ENCODE assay signal across 19 mouse cellular contexts in the genomic region with DNA sequence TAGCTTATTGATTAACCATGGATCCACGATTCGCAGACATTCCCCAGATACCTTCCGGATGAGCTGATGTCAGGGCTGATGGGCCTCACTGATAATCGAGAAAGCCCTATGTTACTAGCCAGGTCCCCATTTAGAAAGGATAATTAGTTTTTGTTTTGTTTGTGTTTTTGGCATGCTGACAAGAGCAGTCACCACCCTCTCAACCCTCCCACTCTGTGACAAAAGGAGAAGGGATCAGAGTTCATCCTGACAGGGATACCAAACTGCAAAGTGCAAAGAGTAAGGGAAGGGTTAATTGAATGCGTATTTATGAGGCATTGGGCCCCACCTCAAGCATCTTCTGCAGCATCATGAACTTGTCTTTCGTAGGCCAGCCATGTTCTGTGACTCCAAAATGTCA.
A peak's percentile ranks its signal among the peaks of the same experiment; 100 is the strongest.
DNase-seq lines count a peak whose midpoint lies in the region; ATAC-seq and TF ChIP-seq lines count a peak whose summit lies in the region.
"Had no signal": no experiment of that assay in that cellular context is flagged by ENCODE, and none has a peak within 500 bp of the region (broad histone marks: within the 10 kb centered on the region; RNA-seq: fewer than 3 reads in every experiment).

No protein-coding gene starts in this region.

- H3K9me3 ChIP-seq in heart, embryonic 12.5 days (replicated peaks), result no peaks in the 10 kb centered on the region
- H3K9me3 ChIP-seq in heart, embryonic 11.5 days (replicated peaks; ENCODE audit: control insufficient read depth, low read length), result no peaks in the 10 kb centered on the region
- no peaks in the 10 kb centered on the region for H3K9me3 ChIP-seq in midbrain, embryonic 12.5 days
- no peaks in the 10 kb centered on the region for H3K9me3 ChIP-seq in midbrain, embryonic 13.5 days
- H3K9me3 ChIP-seq: forebrain, embryonic 13.5 days; liver, embryonic 13.5 days had no signal

- H3K27me3 ChIP-seq in heart, embryonic 12.5 days (replicated peaks), result no peaks in the 10 kb centered on the region
- no peaks in the 10 kb centered on the region for H3K27me3 ChIP-seq in heart, embryonic 11.5 days (ENCODE audit: control insufficient read depth, insufficient read depth, low read length)
- H3K27me3 ChIP-seq in kidney, adult 2 months (replicated peaks; ENCODE audit: control insufficient read depth, insufficient read depth, low read length), result no peaks in the 10 kb centered on the region
- no peaks in the 10 kb centered on the region for H3K27me3 ChIP-seq in midbrain, embryonic 12.5 days
- H3K27me3 ChIP-seq in midbrain, embryonic 13.5 days, result no peaks in the 10 kb centered on the region
- no peaks in the 10 kb centered on the region for H3K27me3 ChIP-seq in cerebellum, adult 2 months (ENCODE audit: control insufficient read depth, insufficient read depth, low read length)
- H3K27me3 ChIP-seq: forebrain, embryonic 13.5 days; liver, embryonic 13.5 days had no signal

- 64% methylated on average over 6 of the region's 6 CpGs for WGBS in heart, embryonic 12.5 days
- WGBS in heart, embryonic 11.5 days (ENCODE audit: insufficient replicate concordance), result 70% methylated on average over 6 of the region's 6 CpGs
- 45% methylated on average over 6 of the region's 6 CpGs for WGBS in kidney, adult 2 months
- 69% methylated on average over 6 of the region's 6 CpGs for WGBS in midbrain, embryonic 12.5 days
- 62% methylated on average over 6 of the region's 6 CpGs for WGBS in midbrain, embryonic 13.5 days
- WGBS in cerebellum, adult 2 months, result 75% methylated on average over 6 of the region's 6 CpGs

- peak; percentile 52 for DNase-seq in kidney, adult 2 months
- no peak for DNase-seq in kidney, postnatal 14 days
- DNase-seq in spleen, postnatal 4 days (ENCODE audit: low spot score in 2 of 2), result no peak
- DNase-seq in cerebellum, adult 2 months, result no peak
- DNase-seq: cerebellum, postnatal 10 days; embryo, embryonic 11 days; gastrocnemius, postnatal 14 days; left cerebral cortex, postnatal 4 days; liver, embryonic 13.5 days; right cerebral cortex, postnatal 25 days; thymus, postnatal 14 days had no signal

- TF ChIP-seq POLR2A in kidney, adult 2 months (IDR thresholded peaks at IDR 0.05; ENCODE audit: low read depth, low read length), result no peak
- TF ChIP-seq POLR2A in cerebellum, adult 2 months (IDR thresholded peaks at IDR 0.05; ENCODE audit: borderline replicate concordance, insufficient read depth, low read length), result no peak

- peaks cover 32% of the 10 kb centered on the region for H3K4me1 ChIP-seq in heart, embryonic 12.5 days (replicated peaks)
- peaks cover 22% of the 10 kb centered on the region for H3K4me1 ChIP-seq in heart, embryonic 11.5 days (ENCODE audit: control insufficient read depth, insufficient read depth, low read length)
- no peaks in the 10 kb centered on the region for H3K4me1 ChIP-seq in kidney, adult 2 months (ENCODE audit: control insufficient read depth, insufficient read depth, low read length)
- H3K4me1 ChIP-seq in midbrain, embryonic 12.5 days, result peaks cover 20% of the 10 kb centered on the region
- peaks cover 74% of the 10 kb centered on the region for H3K4me1 ChIP-seq in midbrain, embryonic 13.5 days (replicated peaks)
- H3K4me1 ChIP-seq in cerebellum, adult 2 months (ENCODE audit: control insufficient read depth, insufficient read depth, low read length), result no peaks in the 10 kb centered on the region

- H3K4me2 ChIP-seq in heart, embryonic 12.5 days, result no peak overlapping the region
- H3K4me2 ChIP-seq in heart, embryonic 11.5 days, result no peak overlapping the region
- H3K4me2 ChIP-seq in midbrain, embryonic 12.5 days (replicated peaks), result no peak overlapping the region
- H3K4me2 ChIP-seq in midbrain, embryonic 13.5 days (replicated peaks), result no peak overlapping the region
- H3K4me2 ChIP-seq: forebrain, embryonic 13.5 days; liver, embryonic 13.5 days had no signal

- H3K9ac ChIP-seq in heart, embryonic 12.5 days, result no peak overlapping the region
- no peak overlapping the region for H3K9ac ChIP-seq in heart, embryonic 11.5 days (ENCODE audit: low read depth, low read length)
- H3K9ac ChIP-seq in midbrain, embryonic 12.5 days (replicated peaks), result no peak overlapping the region
- H3K9ac ChIP-seq in midbrain, embryonic 13.5 days (replicated peaks), result no peak overlapping the region
- H3K9ac ChIP-seq: forebrain, embryonic 13.5 days; liver, embryonic 13.5 days had no signal

- ATAC-seq in heart, embryonic 12.5 days (ENCODE audit: insufficient number of reproducible peaks, low FRiP score), result no peak
- no peak for ATAC-seq in heart, embryonic 11.5 days (replicated peaks; ENCODE audit: insufficient number of reproducible peaks, low FRiP score, low TSS enrichment)
- ATAC-seq in midbrain, embryonic 12.5 days (ENCODE audit: low FRiP score, low read depth), result no peak
- no peak for ATAC-seq in midbrain, embryonic 13.5 days
- ATAC-seq: forebrain, embryonic 13.5 days; midbrain, embryonic 16.5 days had no signal

- H3K36me3 ChIP-seq in heart, embryonic 12.5 days, result no peaks in the 10 kb centered on the region
- H3K36me3 ChIP-seq in heart, embryonic 11.5 days (ENCODE audit: control insufficient read depth, insufficient read depth, low read length), result no peaks in the 10 kb centered on the region
- no peaks in the 10 kb centered on the region for H3K36me3 ChIP-seq in kidney, adult 2 months (ENCODE audit: control insufficient read depth, insufficient read depth, low read length)
- H3K36me3 ChIP-seq in midbrain, embryonic 12.5 days, result no peaks in the 10 kb centered on the region
- H3K36me3 ChIP-seq in midbrain, embryonic 13.5 days, result no peaks in the 10 kb centered on the region
- H3K36me3 ChIP-seq: liver, embryonic 13.5 days had no signal

- TF ChIP-seq CTCF in kidney, adult 2 months (conservative IDR thresholded peaks at IDR 0.05; ENCODE audit: insufficient read depth, insufficient read length, low read depth, low read length), result no peak
- no peak for TF ChIP-seq CTCF in cerebellum, adult 2 months (IDR thresholded peaks at IDR 0.05; ENCODE audit: borderline replicate concordance, insufficient read depth, low read depth, low read length)

- 0 out of 2 replicates have a peak overlapping the region, but pooled peaks have one; percentile 8 for H3K27ac ChIP-seq in heart, embryonic 12.5 days (ENCODE audit: poor library complexity, severe bottlenecking)
- H3K27ac ChIP-seq in heart, embryonic 11.5 days (ENCODE audit: low read depth, low read length), result no peak overlapping the region
- H3K27ac ChIP-seq in kidney, adult 2 months (ENCODE audit: insufficient read depth, low read depth, low read length), result no peak overlapping the region
- 0 out of 2 replicates have a peak overlapping the region, but pooled peaks have one; percentile 46 for H3K27ac ChIP-seq in midbrain, embryonic 12.5 days (replicated peaks)
- no peak overlapping the region for H3K27ac ChIP-seq in midbrain, embryonic 13.5 days
- no peak overlapping the region for H3K27ac ChIP-seq in cerebellum, adult 2 months (ENCODE audit: insufficient read depth, low read length)
- H3K27ac ChIP-seq: layer of hippocampus, adult 2 months; liver, embryonic 13.5 days; stomach, postnatal 0 days had no signal

- H3K4me3 ChIP-seq in heart, embryonic 12.5 days, result no peak overlapping the region
- no peak overlapping the region for H3K4me3 ChIP-seq in heart, embryonic 11.5 days (ENCODE audit: low read depth, low read length)
- H3K4me3 ChIP-seq in kidney, adult 2 months (ENCODE audit: insufficient read depth, low read depth, low read length), result no peak overlapping the region
- H3K4me3 ChIP-seq in midbrain, embryonic 12.5 days, result no peak overlapping the region
- no peak overlapping the region for H3K4me3 ChIP-seq in midbrain, embryonic 13.5 days (replicated peaks)
- no peak overlapping the region for H3K4me3 ChIP-seq in cerebellum, adult 2 months (replicated peaks; ENCODE audit: insufficient read depth, low read depth, low read length)
- H3K4me3 ChIP-seq: forebrain, embryonic 13.5 days; layer of hippocampus, adult 2 months; liver, embryonic 13.5 days had no signal

Comparison
In these comparisons a context has a peak if more than half of its experiments do, and no peak if none do; other contexts are left out.
1. H3K27ac ChIP-seq: peak in heart, embryonic 12.5 days (single experiment) and midbrain, embryonic 12.5 days (single experiment); none in heart, embryonic 11.5 days (single experiment), kidney, adult 2 months (single experiment), midbrain, embryonic 13.5 days (single experiment) and cerebellum, adult 2 months (single experiment).